Mouse (Mus musculus): ENCODE measurements around the gene Akt3. TPM values are rescaled to one million over a fixed set of nuclear protein-coding genes. Genes with fewer than 3 reads are reported as not detected.

The Akt3 gene
- total RNA-seq, 1 experiment, result 8.4 TPM

- H3K36me3 ChIP-seq (ENCODE audit: control insufficient read depth, insufficient read depth, low read length, poor library complexity, severe bottlenecking), result no peaks in the 10 kb centered on the region
- TF ChIP-seq MAFK (IDR thresholded peaks at IDR 0.05; ENCODE audit: insufficient read depth, low read depth, low read length), result no peak
- TF ChIP-seq CHD2 (IDR thresholded peaks at IDR 0.05; ENCODE audit: low read depth, low read length), result no peak
- TF ChIP-seq ZC3H11A (IDR thresholded peaks at IDR 0.05; ENCODE audit: borderline replicate concordance, low read depth, low read length), result no peak
- TF ChIP-seq ZNF384 (IDR thresholded peaks at IDR 0.05; ENCODE audit: low read depth, low read length), result no peak
- TF ChIP-seq HCFC1 (IDR thresholded peaks at IDR 0.05; ENCODE audit: borderline replicate concordance, insufficient read depth, low read length), result no peak
- no peak for DNase-seq (ENCODE audit: low read depth, low spot score)
- in situ Hi-C loops (cut with MboI; ENCODE audit: low sequenced_read_pairs in 2 of 2, unreplicated experiment in 2 of 2), result no loop called here
- H3K27ac ChIP-seq (ENCODE audit: insufficient read depth, low read depth, low read length, poor library complexity, severe bottlenecking), result no peak overlapping the region
- H3K9ac ChIP-seq (ENCODE audit: insufficient read depth, low read depth, low read length, poor library complexity, severe bottlenecking), result no peak overlapping the region
- H3K4me3 ChIP-seq (ENCODE audit: insufficient read depth in 1 of 2, low read depth in 1 of 2, low read length in 2 of 2, poor library complexity in 1 of 2, severe bottlenecking in 1 of 2), result no peak overlapping the region
- H3K4me1 ChIP-seq (ENCODE audit: control insufficient read depth in 2 of 2, insufficient read depth in 2 of 2, low read length in 2 of 2, poor library complexity in 1 of 2), result peaks cover 0 to 4% of the 10 kb centered on the region in 2 experiments; a peak in 1 of 4 replicates
- H3K9me3 ChIP-seq (ENCODE audit: control insufficient read depth, insufficient read depth, low read depth, low read length), result no peaks in the 10 kb centered on the region
These were observed 253.8 kb downstream of the Akt3 start for GRCm38 (mm10) chr1:177004041-177004741.

GRCm38 (mm10) chr1:177002951-177003350 is 255.1 kb downstream of the Akt3 start:
- no peaks in the 10 kb centered on the region for H3K9me3 ChIP-seq (ENCODE audit: control insufficient read depth, insufficient read depth, low read depth, low read length)
- H3K4me3 ChIP-seq (ENCODE audit: insufficient read depth in 1 of 2, low read depth in 1 of 2, low read length in 2 of 2, poor library complexity in 1 of 2, severe bottlenecking in 1 of 2), result no peak overlapping the region
- H3K27ac ChIP-seq (ENCODE audit: insufficient read depth, low read depth, low read length, poor library complexity, severe bottlenecking), result no peak overlapping the region
- no peaks in the 10 kb centered on the region for H3K36me3 ChIP-seq (ENCODE audit: control insufficient read depth, insufficient read depth, low read length, poor library complexity, severe bottlenecking)
- H3K4me1 ChIP-seq (ENCODE audit: control insufficient read depth in 2 of 2, insufficient read depth in 2 of 2, low read length in 2 of 2, poor library complexity in 1 of 2), result peaks cover 0 to 2% of the 10 kb centered on the region in 2 experiments; a peak in 1 of 4 replicates
- no peak overlapping the region for H3K9ac ChIP-seq (ENCODE audit: insufficient read depth, low read depth, low read length, poor library complexity, severe bottlenecking)
- TF ChIP-seq ZNF384 (IDR thresholded peaks at IDR 0.05; ENCODE audit: low read depth, low read length) (no peak), CHD2 (IDR thresholded peaks at IDR 0.05; ENCODE audit: low read depth, low read length) (no peak), HCFC1 (IDR thresholded peaks at IDR 0.05; ENCODE audit: borderline replicate concordance, insufficient read depth, low read length) (no peak), MAFK (IDR thresholded peaks at IDR 0.05; ENCODE audit: insufficient read depth, low read depth, low read length) (no peak), ZC3H11A (IDR thresholded peaks at IDR 0.05; ENCODE audit: borderline replicate concordance, low read depth, low read length) (no peak)
- in situ Hi-C loops (cut with MboI; ENCODE audit: low sequenced_read_pairs in 2 of 2, unreplicated experiment in 2 of 2), result no loop called here
- no peak for DNase-seq (ENCODE audit: low read depth, low spot score)

- DNase-seq (ENCODE audit: low read depth, low spot score), result no peak
- in situ Hi-C loops (cut with MboI; ENCODE audit: low sequenced_read_pairs in 2 of 2, unreplicated experiment in 2 of 2), result no loop called here
- H3K4me3 ChIP-seq (ENCODE audit: insufficient read depth in 1 of 2, low read depth in 1 of 2, low read length in 2 of 2, poor library complexity in 1 of 2, severe bottlenecking in 1 of 2), result no peak overlapping the region
- no peak overlapping the region for H3K27ac ChIP-seq (ENCODE audit: insufficient read depth, low read depth, low read length, poor library complexity, severe bottlenecking)
- no peak for TF ChIP-seq HCFC1 (IDR thresholded peaks at IDR 0.05; ENCODE audit: borderline replicate concordance, insufficient read depth, low read length)
- no peak for TF ChIP-seq MAFK (IDR thresholded peaks at IDR 0.05; ENCODE audit: insufficient read depth, low read depth, low read length)
- peaks cover 0 to 6% of the 10 kb centered on the region in 2 experiments; a peak in 2 of 4 replicates for H3K4me1 ChIP-seq (ENCODE audit: control insufficient read depth in 2 of 2, insufficient read depth in 2 of 2, low read length in 2 of 2, poor library complexity in 1 of 2)
- no peaks in the 10 kb centered on the region for H3K36me3 ChIP-seq (ENCODE audit: control insufficient read depth, insufficient read depth, low read length, poor library complexity, severe bottlenecking)
- no peak overlapping the region for H3K9ac ChIP-seq (ENCODE audit: insufficient read depth, low read depth, low read length, poor library complexity, severe bottlenecking)
- no peaks in the 10 kb centered on the region for H3K9me3 ChIP-seq (ENCODE audit: control insufficient read depth, insufficient read depth, low read depth, low read length)
These were observed 259.0 kb downstream of the Akt3 start for GRCm38 (mm10) chr1:176999011-176999410.

- peak overlapping the region; percentile 56 to 62 for H3K4me3 ChIP-seq (ENCODE audit: insufficient read depth in 1 of 2, low read depth in 1 of 2, low read length in 2 of 2, poor library complexity in 1 of 2, severe bottlenecking in 1 of 2)
- no peaks in the 10 kb centered on the region for H3K9me3 ChIP-seq (ENCODE audit: control insufficient read depth, insufficient read depth, low read depth, low read length)
- in situ Hi-C loops (cut with MboI; ENCODE audit: low sequenced_read_pairs in 2 of 2, unreplicated experiment in 2 of 2), result no loop called here
- no peak overlapping the region for H3K27ac ChIP-seq (ENCODE audit: insufficient read depth, low read depth, low read length, poor library complexity, severe bottlenecking)
- no peak for DNase-seq (ENCODE audit: low read depth, low spot score)
- TF ChIP-seq HCFC1 (IDR thresholded peaks at IDR 0.05; ENCODE audit: borderline replicate concordance, insufficient read depth, low read length) (no peak), CHD2 (IDR thresholded peaks at IDR 0.05; ENCODE audit: low read depth, low read length) (no peak), MAFK (IDR thresholded peaks at IDR 0.05; ENCODE audit: insufficient read depth, low read depth, low read length) (no peak)
- H3K4me1 ChIP-seq (ENCODE audit: control insufficient read depth in 2 of 2, insufficient read depth in 2 of 2, low read length in 2 of 2, poor library complexity in 1 of 2), result peaks cover 0 to 17% of the 10 kb centered on the region in 2 experiments; a peak in 2 of 4 replicates
- no peaks in the 10 kb centered on the region for H3K36me3 ChIP-seq (ENCODE audit: control insufficient read depth, insufficient read depth, low read length, poor library complexity, severe bottlenecking)
- H3K9ac ChIP-seq (ENCODE audit: insufficient read depth, low read depth, low read length, poor library complexity, severe bottlenecking), result 0 out of 2 replicates have a peak overlapping the region, but pooled peaks have one; percentile 10
These were observed 260.0 kb downstream of the Akt3 start for GRCm38 (mm10) chr1:176997711-176998689.
